Mouse (Mus musculus): ENCODE results near the gene Tmem177.

Tmem177 gene

DNA sequence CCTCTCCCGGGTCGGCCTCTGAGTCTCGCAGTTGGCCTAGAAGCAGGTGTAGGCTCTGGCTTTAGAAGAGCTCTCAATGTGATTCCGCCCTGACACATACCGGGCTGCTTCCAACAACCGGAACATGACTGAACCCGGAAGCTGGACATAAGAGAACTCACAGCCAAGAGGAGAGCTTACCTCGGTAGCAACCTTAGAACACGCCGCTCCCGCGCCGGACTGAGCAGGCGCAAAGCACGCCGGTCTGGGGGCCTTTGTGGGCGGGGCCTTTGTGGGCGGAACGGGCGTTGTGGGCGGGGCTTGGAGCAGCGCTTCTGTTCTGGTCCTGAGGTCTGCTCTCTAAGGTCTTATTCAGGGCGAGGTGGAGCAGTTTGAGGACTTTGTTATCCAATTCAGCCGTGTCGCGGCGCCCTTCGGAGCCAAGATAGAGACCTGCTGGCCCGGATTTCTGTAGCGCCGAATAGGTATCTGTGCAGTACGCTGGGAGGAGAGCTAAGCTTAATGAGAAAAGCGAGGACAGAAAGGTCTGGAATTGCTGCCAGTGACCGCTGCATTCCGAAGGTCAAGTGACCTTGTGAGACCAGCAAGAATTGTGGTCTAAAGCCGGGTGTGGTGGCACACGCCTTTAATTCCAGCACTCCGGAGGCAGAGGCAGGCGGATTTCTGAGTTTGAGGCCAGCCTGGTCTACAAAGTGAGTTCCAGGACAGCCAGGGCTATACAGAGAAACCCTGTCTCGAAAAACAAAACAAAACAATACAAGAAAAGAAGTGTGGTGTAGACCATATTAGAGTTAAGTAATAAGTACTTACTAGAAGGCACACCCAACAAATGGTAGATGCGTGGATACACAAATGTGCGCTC is at the start of gene Tmem177:
TSS of gene Tmem177 (minus strand) at position 256 of the 862 bp plus-strand sequence.
- peak; percentile 98 for DNase-seq (ENCODE audit: low read depth, low spot score)

DNA sequence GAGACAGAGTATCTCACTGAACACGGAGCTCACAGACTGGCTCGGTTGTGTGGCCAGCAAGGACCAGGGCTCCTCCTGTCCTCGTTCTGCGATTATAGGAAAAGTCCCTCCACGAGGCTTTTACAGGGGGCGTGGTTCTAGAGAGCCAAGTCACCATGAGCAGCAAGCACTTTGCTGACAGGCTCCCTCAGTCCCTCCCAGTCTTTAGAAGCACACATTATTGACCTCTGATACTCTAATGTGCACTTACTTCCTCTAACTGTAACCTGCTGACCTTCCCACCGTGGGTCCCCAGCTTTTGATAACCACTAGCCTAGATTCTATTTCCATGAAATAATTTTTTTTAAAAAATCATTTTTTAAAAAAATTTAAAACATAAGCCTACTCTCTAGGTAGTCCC is 46.9 kb upstream of the Tmem177 start:
- no peak for DNase-seq (ENCODE audit: low read depth, low spot score)

DNA sequence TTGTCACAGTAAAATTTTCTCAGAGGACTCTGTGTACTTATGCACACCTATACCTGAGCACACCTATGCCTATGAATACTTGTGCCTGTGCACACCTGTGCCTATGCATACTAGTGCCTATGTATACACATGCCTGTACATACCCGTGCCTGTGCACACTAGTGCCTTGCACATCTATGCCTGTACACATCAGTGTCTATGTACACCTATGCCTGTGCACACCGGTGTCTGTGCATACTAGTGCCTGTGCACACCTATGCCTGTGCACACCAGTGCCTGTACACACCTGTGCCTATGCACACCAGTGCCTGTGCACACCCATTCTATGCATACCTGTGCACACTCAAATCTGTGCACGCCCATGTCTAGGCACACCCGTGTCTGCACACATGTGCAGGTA is 46.5 kb upstream of the Tmem177 start:
- no peak for DNase-seq (ENCODE audit: low read depth, low spot score)

DNA sequence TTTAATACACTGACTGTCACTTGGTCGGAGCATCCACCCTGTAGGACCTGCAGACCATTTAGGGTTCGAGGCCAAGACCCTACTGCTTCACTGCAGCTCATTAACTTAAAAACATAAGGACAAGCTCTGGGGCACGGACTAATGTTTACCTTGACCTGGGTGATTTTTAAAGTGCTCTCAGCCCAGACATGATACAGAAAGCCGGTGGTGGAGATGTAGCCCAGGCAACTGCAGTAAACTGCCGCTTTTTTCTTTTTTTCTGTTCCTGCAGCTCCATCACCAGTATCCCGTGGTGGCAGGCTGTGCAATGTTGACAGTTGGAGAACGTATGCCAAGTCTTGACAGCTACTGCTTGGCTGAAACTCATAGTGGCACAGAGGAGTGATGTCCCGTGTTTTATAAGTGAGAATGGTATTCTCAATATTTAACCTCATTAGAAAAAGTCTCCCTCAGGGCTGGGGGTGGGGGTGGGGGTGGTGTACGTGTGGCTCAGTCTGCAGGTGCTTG is 44.8 kb upstream of the Tmem177 start:
- no peak for DNase-seq (ENCODE audit: low read depth, low spot score)

DNA sequence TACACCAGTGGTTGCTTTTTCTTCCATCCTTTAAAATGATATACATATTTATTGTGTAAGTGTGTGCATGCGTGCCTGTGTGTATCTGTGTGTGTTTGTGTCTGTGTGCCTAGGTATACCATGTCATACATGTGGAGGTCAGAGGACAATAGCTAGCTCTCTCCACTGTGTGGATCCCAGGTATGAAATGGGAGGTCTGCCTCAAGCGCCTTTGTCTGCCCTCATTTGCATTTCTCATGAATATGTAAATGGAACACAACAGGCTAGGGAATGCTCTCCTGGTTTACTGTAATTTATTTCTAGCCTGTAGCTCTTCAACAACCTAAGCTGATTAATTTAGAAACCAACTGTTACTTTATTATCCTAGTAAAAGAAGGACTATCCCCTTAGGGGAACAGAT is 41.7 kb upstream of the Tmem177 start:
- no peak for DNase-seq (ENCODE audit: low read depth, low spot score)

DNA sequence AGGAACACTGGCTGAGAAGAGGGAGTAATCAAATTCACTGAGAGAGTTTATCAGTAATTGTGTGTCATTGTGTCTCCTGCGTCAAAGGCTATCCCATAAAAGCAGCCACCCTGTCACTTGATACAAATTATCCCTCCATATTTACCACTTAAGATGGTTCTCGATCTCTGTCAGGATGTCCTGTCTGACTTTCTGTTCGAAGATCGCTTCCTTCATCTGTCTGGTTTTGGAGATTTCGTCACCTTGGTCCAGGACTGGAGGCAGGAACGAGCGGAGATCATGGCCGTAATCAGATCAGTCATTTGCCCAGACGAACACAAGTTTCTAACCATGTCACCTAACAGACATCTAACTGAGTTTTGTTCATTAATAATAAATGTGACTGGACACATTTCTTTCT is 40.4 kb upstream of the Tmem177 start:
- DNase-seq (ENCODE audit: low read depth, low spot score): no peak

DNA sequence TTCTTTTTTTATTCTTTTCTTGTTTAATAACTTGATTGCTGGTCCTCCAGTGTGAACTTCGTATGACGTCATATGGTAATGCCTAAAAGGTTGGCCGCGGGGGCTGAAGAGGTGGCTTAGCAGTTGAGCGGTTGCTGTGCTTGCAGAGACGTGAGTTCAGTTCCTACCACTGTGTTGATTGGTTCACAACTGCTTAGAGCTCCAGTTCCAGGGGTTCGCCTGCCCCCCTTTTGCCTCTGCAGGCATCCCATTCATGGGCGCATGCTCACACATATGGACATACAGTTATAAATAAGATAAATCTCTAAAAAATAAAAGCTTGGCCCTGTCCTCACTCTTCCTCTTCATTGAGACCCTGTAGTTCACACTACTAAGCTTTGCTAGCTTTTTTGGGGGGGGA is 37.1 kb upstream of the Tmem177 start:
- no peak for DNase-seq (ENCODE audit: low read depth, low spot score)

DNA sequence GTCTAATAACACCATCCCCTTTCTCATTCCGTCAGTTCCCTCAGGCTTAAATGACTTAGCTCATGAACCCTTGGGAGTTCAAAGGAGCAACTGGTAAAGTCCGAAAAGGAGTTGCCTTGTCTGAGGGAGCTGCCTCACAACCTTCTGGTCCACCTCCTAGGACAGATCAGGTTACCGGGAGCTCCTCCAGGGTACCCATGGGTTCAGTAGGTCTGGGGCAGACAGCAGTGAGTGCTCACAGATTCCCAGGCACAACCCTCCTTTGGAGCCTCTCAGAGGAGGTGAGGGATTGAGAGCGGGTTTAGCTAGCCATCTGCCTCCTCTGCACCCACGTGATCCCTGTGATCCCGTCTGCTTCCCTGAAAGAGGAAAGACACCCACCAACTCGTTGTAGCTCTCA is 23.9 kb upstream of the Tmem177 start:
- peak; percentile 34 for DNase-seq (ENCODE audit: low read depth, low spot score)

DNA sequence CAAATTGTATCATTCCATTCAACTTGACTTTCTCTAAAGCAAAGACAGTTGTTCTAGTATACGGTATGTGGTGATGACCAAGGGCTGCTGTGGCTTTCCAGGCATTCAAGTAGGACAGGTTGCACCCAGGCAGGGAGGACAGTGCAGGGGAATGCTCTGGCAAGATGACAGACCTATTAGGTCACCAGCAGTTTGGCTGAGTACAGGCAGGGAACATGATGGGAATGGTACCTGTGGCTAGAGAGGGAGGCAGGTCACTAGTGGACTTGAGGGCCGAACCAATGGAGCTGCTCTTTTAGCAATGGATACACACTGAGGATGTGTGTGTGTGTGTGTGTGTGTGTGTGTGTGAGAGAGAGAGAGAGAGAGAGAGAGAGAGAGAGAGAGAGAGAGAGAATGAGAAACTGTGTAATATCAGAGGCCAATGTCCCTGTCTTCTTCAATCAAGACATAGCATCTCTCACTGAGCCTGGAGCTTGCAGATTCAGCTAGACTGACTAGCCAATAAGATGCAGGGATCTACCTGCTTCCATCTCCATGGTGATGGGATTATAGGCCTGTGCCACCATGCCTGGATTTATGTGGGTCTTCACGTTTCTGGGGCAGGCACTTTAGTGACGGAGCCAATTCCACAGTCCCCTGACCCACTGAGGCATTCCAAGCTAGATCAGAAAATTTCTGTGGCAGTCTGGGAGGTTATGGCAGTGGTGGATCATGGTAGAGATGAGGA is 18.6 kb upstream of the Tmem177 start:
- no peak for DNase-seq (ENCODE audit: low read depth, low spot score)

DNA sequence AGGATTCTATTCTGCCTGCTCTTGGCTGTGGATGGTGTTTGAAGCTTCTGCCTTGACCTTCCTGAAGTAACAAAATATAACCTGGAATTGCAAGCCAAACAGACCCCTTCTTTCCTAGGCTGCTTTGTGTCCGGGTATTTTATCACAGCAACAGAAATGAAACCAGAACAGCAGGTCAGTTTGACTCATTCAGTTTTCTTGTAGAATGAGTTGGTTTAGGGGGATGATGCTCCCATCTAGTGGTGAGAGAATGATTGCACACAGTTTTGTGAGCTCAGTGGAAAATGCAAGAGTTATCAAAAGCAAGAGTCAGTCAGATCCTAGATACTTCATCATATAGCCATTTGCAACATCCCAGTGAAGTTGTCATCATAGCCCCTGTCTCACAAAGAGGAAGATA is 16.7 kb upstream of the Tmem177 start:
- peak; percentile 35 for DNase-seq (ENCODE audit: low read depth, low spot score)

DNA sequence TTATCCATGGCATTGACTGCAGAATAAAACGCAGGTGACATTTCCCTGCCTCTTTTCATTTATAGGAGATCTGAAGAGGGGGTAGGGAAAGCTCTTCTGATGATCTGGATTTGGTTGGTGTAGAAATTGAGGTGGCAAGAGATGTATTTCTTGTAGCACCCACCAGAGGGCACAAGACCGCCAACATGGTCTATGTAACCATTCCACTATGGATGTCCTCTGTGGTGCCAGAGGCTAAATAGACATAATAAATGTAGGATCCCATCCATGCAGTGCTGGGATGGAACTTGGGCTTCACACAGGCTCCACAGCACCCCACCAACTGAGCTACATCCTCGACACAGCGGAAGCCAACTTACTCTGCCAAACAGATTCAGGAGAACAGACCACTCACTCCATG is 6.3 kb upstream of the Tmem177 start:
- peak; percentile 60 for DNase-seq (ENCODE audit: low read depth, low spot score)

DNA sequence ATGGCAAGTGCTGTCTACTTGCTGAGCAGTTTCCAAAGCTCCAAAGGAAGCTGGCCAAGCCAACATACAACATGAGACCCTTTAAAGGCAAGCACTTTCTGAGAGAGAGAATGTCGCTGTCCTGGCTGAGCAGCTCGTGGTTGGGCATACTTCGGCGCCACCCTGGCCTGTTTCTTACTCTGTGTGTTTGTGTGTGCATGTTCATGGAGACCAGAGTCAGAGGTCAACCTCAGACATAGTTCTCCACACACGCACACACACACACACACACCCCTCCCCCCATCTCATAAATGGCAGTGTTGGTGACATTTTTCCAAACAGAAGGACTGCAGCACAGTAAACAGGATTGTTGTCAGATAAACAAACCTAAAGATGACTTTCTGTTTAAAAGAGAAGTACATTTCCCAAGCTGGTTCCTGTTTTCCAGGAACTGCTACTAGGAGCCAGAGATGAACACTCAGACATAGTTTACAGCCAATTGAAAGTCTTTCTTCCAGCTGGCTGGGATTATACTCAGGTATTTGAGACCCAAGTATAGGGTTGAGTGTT is 3.9 kb upstream of the Tmem177 start:
- DNase-seq (ENCODE audit: low read depth, low spot score): no peak

DNA sequence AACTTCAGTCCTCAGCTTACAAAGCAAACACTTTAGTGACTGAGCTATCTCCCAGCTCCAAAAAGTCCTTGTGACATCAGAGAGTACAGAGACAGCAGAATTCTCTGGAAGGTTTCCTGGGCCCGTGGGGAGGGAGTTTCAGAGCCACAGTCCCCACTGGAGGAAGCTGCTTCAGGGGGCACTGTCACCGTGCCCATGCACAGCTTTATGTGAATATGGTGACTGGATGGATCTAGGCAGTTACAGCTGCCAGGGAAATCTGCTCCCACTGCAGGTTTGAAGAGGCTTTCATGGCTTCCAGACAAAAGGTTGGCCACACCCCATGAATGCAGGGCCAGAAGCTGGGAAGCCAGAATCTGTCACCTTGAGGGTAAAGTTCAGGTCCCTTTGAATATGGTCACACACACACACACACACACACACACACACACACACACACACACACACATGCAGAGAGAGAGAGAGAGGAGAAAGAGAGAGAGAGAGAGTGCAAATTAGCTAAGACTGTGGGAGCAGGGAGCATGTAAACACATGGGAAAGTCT is 5.7 kb downstream of the Tmem177 start:
- peak; percentile 37 for DNase-seq (ENCODE audit: low read depth, low spot score)

DNA sequence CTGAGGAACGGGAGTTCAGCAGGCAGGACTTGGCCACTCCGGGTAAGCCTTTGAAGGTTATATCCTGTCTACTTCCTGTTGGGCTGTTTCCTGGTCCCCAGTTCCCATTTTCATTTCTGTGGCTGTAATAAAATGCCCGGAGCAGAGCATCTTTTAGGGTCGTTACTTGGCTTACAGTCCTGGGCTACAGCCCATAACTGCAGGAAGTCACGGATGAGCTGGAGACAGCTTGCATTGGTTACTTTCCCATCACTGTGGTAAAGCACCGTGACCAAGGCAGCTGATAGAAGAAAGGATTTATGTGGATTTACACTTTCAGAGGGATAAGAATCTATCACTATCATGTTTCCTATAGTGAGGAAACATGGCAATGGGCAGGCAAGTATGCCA is 9.8 kb downstream of the Tmem177 start:
- no peak for DNase-seq (ENCODE audit: low read depth, low spot score)

DNA sequence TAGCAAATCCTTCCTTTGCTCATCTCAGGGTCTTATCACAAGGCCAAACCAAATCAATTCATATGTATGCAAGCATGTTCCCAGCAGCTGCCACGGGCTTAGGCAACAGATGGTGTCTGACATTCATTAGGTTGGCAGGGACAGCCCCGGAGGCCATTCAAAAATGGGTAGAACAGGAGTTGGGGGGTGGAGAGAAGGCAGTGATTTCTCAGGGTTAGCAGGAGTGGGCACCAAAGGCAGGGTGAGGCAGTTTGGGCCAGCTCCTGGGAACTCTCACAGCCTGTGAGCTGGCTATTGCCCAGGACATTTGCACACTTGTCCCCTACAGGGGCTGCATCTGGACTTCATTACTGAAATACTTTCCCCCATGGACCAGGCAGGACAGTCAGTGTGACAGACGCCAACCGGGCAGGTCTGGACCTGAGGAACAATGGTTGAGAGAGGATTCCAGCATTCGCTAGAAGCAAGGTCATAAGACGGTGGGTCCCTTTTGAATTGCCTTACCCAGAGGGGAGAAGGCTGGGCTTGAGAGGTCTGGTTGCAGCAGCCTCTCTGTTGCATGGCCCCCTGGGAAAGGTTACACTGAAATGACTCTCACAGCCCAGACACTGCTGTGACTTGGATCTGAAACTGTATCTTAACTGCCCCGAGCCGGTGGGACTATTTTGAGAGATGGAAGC is 10.3 kb downstream of the Tmem177 start:
- peak; percentile 39 for DNase-seq (ENCODE audit: low read depth, low spot score)

DNA sequence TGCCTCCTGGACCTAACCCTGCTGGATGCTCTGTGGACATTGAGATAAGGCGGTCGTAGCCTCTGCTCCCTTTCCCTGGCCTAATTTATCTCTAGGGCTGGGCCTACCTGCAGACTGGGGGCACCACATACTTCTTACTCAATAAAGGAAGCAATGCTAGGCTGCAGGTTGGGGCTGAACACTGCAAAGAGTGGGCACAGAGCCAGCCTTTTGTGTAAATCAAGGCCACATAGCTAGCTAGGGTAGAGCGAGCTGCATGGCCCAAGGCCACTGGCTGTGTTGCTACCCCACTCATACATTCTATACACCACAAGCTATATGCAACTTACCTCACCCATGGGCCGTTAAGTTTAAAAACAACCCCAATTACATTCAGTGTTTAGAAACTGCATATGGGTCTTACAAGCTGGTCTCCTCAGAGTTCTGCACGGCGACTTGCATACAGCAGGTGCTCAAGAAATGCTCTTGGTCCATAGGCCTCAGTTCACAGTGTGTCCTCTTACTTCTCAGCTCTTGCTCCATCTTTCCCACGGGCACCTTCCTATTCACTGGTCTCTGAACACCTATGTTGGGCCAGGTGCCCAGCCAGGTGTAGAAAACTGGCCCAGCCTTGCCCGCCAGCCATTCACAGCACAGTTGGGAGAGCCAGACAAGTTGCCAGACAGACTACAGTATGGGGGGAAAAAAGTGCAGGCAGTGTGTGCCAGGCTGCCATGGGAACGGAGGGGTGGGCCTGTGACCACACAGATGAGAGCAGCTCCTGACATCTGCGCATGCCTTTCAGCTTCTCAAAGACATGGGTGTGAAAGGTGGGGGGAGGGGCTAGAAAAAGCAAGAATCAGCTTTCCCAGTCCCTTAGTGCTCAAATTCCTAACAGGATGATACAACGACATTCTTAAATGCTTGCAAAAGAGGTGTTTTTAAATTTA is 13.5 kb downstream of the Tmem177 start:
- peak; percentile 58 for DNase-seq (ENCODE audit: low read depth, low spot score)

DNA sequence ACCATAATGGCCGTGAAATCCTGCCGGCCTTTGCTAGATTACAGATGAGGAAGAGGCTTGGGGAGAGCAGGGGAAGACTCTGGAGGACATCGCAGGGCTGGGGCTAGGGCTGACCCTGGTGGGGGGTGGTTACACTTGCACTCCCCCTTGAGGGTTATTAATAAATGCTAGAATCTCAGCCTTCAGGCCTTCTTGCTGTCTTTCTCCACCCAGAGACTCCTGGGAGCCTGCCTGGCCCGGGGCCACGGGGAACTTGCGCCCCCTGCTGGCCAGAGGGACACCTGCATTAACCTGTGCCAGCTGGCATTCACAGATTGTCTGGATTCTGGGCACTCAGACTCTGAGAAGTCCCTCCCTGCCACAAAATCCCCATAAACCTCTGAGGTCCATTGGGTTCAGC is 18.1 kb downstream of the Tmem177 start:
- DNase-seq (ENCODE audit: low read depth, low spot score): peak; percentile 79

DNA sequence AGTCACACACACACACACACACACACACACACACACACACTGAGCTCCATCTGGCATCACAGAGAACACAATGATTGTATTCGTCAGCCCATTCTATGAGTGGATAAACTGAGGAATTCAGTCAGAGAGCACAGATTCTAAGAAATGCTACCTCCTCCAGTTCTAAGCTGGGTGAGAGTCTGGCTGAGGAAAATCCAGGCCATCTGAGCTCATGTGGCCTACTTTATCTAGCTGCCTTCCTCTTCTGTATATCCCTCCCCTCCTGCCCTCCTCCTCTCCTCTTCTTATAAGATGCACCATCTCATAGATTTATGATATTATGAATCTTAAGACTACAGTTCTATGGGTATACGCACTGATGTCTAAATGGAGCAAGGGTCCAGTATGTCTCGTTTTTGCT is 19.4 kb downstream of the Tmem177 start:
- no peak for DNase-seq (ENCODE audit: low read depth, low spot score)

DNA sequence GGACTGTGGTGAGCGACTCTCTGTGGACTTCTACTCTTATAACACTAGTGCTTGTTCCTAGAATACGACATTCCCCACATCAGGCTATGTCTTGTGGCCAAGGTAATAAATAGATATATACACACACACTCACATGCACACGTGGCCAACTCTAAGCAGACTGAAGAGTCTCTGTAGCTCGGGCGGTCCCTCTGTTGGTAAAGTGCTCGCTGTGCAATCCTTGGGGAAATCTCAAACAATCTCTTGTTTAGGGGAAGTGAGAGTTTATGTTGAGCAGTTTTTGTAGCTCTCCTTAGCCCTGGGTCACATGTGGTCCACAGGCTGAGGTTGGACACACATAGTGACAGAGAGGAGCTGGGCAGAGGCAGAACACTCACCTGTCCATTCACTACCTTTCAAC is 20.1 kb downstream of the Tmem177 start:
- DNase-seq (ENCODE audit: low read depth, low spot score): no peak

DNA sequence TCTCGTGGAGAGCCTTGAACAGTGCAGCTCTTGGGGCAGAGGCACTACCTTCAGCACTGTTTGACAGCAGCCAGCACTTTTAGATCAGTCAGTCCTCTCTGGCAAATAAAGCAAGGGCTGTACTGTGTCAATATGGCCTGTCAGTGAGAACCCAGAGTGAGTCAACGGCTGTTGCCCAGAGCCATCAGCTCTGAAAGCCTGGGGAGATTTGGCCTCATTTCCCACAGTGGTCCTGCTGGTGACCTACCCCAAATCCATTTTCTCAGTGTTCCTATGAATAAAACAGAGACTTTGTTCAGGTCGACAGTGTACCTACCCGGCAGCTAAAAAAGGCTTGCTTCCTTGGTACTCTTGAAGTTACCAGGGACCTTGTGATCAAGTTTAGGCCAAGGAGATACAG is 21.1 kb downstream of the Tmem177 start:
- DNase-seq (ENCODE audit: low read depth, low spot score): no peak

DNA sequence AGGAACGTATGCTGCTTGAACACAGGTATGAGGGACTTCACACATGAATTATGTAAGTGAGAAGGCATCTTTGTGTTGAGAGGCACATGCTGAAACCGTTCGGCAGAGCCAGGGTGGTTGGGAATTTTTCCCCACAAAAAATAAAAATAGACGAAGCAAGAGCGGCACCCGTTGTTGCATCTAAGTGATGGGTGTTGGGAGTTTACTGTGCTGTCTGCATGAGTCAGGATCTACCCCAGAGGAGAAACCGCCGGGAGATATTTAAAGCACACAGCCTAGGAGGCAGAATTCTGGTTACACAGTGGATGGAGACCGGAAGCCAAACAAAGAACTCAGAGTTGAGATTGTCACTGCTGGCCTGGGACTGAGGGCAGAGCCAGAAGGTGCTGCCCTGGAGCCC is 21.9 kb downstream of the Tmem177 start:
- DNase-seq (ENCODE audit: low read depth, low spot score): no peak

All from ZHBTc4 (cell line).